8 mouse cellular contexts compared by ENCODE assay signal in the genomic region with DNA sequence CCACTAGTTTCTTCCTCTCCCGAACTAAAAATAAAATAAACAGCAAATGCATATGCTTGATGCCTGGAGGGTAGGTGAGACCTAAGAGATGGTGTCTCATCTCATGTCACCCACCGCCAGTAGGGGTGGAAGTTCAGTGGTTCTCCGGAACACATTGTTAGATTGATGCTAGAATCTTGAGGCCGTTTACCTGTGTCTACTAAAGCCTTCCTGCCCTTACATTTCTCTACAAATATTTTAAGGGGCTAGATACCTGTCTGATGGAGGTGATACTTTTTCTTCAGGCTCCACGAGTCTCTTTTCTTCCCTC. TPM values are rescaled to one million over a fixed set of nuclear protein-coding genes. Genes with fewer than 3 reads are reported as not detected.
DNase-seq lines count a peak whose midpoint lies in the region; ATAC-seq lines count a peak whose summit lies in the region.

No protein-coding gene starts in this region.

- H3K27ac ChIP-seq in kidney, embryonic 15.5 days: no peak overlapping the region
- no peak overlapping the region; the same call in 1 of the 2 replicates for H3K27ac ChIP-seq in embryonic facial prominence, embryonic 14.5 days (replicated peaks; ENCODE audit: low read depth, low read length)
- no peak overlapping the region for H3K27ac ChIP-seq in intestine, embryonic 14.5 days (ENCODE audit: low read depth)

- H3K4me2 ChIP-seq in kidney, embryonic 15.5 days: peak overlapping the region; percentile 94
- peak overlapping the region; percentile 96 for H3K4me2 ChIP-seq in embryonic facial prominence, embryonic 14.5 days (ENCODE audit: low read depth, low read length)
- peak overlapping the region; percentile 96 for H3K4me2 ChIP-seq in intestine, embryonic 14.5 days (ENCODE audit: low read length)

- no peak for DNase-seq in kidney, adult 8-10 months
- no peak for DNase-seq in embryonic facial prominence, embryonic 14.5 days (ENCODE audit: low spot score)
- no peak for DNase-seq in intestine, embryonic 14.5 days (ENCODE audit: low spot score)
- peak; percentile 53 for DNase-seq in naive thymus-derived CD4-positive, alpha-beta T cell, adult 2 months (ENCODE audit: low read depth)
- DNase-seq in adrenal gland, postnatal 14 days: no peak
- no peak for DNase-seq in right cerebral cortex, postnatal 4 days
- no peak for DNase-seq in adrenal gland, adult (ENCODE audit: inconsistent age in 2 of 2, low spot score in 1 of 2)

- no peaks in the 10 kb centered on the region for H3K36me3 ChIP-seq in kidney, embryonic 15.5 days
- no peaks in the 10 kb centered on the region for H3K36me3 ChIP-seq in embryonic facial prominence, embryonic 14.5 days (ENCODE audit: control insufficient read depth, insufficient read depth, low read length)
- no peaks in the 10 kb centered on the region for H3K36me3 ChIP-seq in intestine, embryonic 14.5 days (ENCODE audit: control insufficient read depth, insufficient read depth, low read length)

- peak overlapping the region; percentile 72 for H3K4me3 ChIP-seq in kidney, embryonic 15.5 days (replicated peaks)
- peak overlapping the region; percentile 73 for H3K4me3 ChIP-seq in embryonic facial prominence, embryonic 14.5 days (ENCODE audit: low read depth, low read length)
- H3K4me3 ChIP-seq in intestine, embryonic 14.5 days (ENCODE audit: low read depth, low read length): peak overlapping the region; percentile 83

- WGBS in kidney, embryonic 15.5 days: 34% methylated on average over 5 of the region's 5 CpGs
- 37% methylated on average over 5 of the region's 5 CpGs for WGBS in embryonic facial prominence, embryonic 14.5 days
- WGBS in intestine, embryonic 14.5 days: 49% methylated on average over 5 of the region's 5 CpGs

- H3K27me3 ChIP-seq in kidney, embryonic 15.5 days: peaks cover 5% of the 10 kb centered on the region
- H3K27me3 ChIP-seq in embryonic facial prominence, embryonic 14.5 days (replicated peaks; ENCODE audit: control insufficient read depth, insufficient read depth, low read length): no peaks in the 10 kb centered on the region; the same call in 1 of the 2 replicates
- H3K27me3 ChIP-seq in intestine, embryonic 14.5 days (replicated peaks; ENCODE audit: control insufficient read depth, insufficient read depth, low read length): 0 out of 2 replicates have a peak, but pooled peaks cover 2% of the 10 kb centered on the region

- H3K9me3 ChIP-seq in kidney, embryonic 15.5 days (replicated peaks): no peaks in the 10 kb centered on the region
- no peaks in the 10 kb centered on the region for H3K9me3 ChIP-seq in embryonic facial prominence, embryonic 14.5 days (ENCODE audit: control insufficient read depth, low read length)
- H3K9me3 ChIP-seq in intestine, embryonic 14.5 days (ENCODE audit: control insufficient read depth, low read length): no peaks in the 10 kb centered on the region

- no peak for ATAC-seq in kidney, embryonic 15.5 days (replicated peaks; ENCODE audit: low FRiP score)
- no peak for ATAC-seq in embryonic facial prominence, embryonic 14.5 days (ENCODE audit: low read depth)
- no peak for ATAC-seq in intestine, embryonic 14.5 days (replicated peaks; ENCODE audit: low FRiP score, low TSS enrichment, low read depth)

- no peak overlapping the region for H3K9ac ChIP-seq in kidney, embryonic 15.5 days
- H3K9ac ChIP-seq in embryonic facial prominence, embryonic 14.5 days (ENCODE audit: low read depth, low read length): peak overlapping the region; percentile 73
- H3K9ac ChIP-seq in intestine, embryonic 14.5 days (ENCODE audit: low read length): peak overlapping the region; percentile 69

- H3K4me1 ChIP-seq in kidney, embryonic 15.5 days: peaks cover 35% of the 10 kb centered on the region
- H3K4me1 ChIP-seq in embryonic facial prominence, embryonic 14.5 days (ENCODE audit: control insufficient read depth, insufficient read depth, low read length): peaks cover 8% of the 10 kb centered on the region; the same call in 1 of the 2 replicates
- H3K4me1 ChIP-seq in intestine, embryonic 14.5 days (replicated peaks; ENCODE audit: control insufficient read depth, insufficient read depth, low read length): peaks cover 2% of the 10 kb centered on the region; the same call in 1 of the 2 replicates

RNA-seq across cellular contexts. Expression of a gene that starts 1.8 kb away (rescaled TPM):
- polyA plus RNA-seq in kidney, embryonic 15.5 days (2015; fragmentation: Nextera tagmentation; extraction: Ambion mirVana): 3.1 and 4.3 TPM in 2 replicates
- polyA plus RNA-seq in embryonic facial prominence, embryonic 14.5 days (2014; fragmentation: Nextera tagmentation; extraction: Ambion mirVana): 18.4 and 19.4 TPM in 2 replicates
- polyA plus RNA-seq in intestine, embryonic 14.5 days (2014; fragmentation: Nextera tagmentation; extraction: Ambion mirVana): 16.1 TPM in 2 replicates
- 13.6 and 19.0 TPM in 2 replicates for total RNA-seq in adrenal gland, postnatal 14 days (2021)
